Mouse (Mus musculus) embryonic facial prominence, embryonic 15.5 days (tissue): ENCODE data around the gene Otulin. TPM values are rescaled to one million over a fixed set of nuclear protein-coding genes. Genes with fewer than 3 reads are reported as not detected.

Experiments
- ATAC-seq: fragments of 200-750 bp; cut with Nextera tagmentation; 2 replicates; pipeline ENCODE4 v1.8.0; 2017; ENCODE audit warnings: low read depth, moderate TSS enrichment; ENCODE audit not compliant: insufficient number of reproducible peaks, low FRiP score, low TSS enrichment
- H3K27ac ChIP-seq: fragments of 300-500 bp; sonication (generic); replicated peaks from 2 replicates; pipeline ENCODE4 v1.5.1; 2015; ENCODE audit warnings: mild to moderate bottlenecking, inconsistent platforms
- H3K27me3 ChIP-seq: fragments of 300-500 bp; sonication (generic); 2 replicates; pipeline ENCODE4 v1.6.1; 2015; ENCODE audit warnings: inconsistent platforms
- H3K36me3 ChIP-seq: fragments of 300-500 bp; sonication (generic); 2 replicates; pipeline ENCODE4 v1.6.1; 2015; ENCODE audit warnings: mild to moderate bottlenecking, inconsistent platforms
- H3K4me1 ChIP-seq: fragments of 300-500 bp; sonication (generic); 2 replicates; pipeline ENCODE4 v1.6.1; 2015; ENCODE audit warnings: inconsistent platforms
- H3K4me2 ChIP-seq: fragments of 300-500 bp; sonication (generic); replicated peaks from 2 replicates; pipeline ENCODE4 v1.6.1; 2015; ENCODE audit warnings: mild to moderate bottlenecking, inconsistent platforms
- H3K4me3 ChIP-seq: fragments of 300-500 bp; sonication (generic); replicated peaks from 2 replicates; pipeline ENCODE4 v1.5.1; 2015; ENCODE audit warnings: mild to moderate bottlenecking, inconsistent platforms
- H3K9ac ChIP-seq: fragments of 300-500 bp; sonication (generic); 2 replicates; pipeline ENCODE4 v1.6.1; 2015; ENCODE audit warnings: inconsistent platforms
- H3K9me3 ChIP-seq: fragments of 300-500 bp; sonication (generic); replicated peaks from 2 replicates; pipeline ENCODE4 v1.6.1; 2016; ENCODE audit warnings: inconsistent platforms
- WGBS: fragments of 180-500 bp; shearing (Covaris S2); methylation state at CpG from one replicate; pipeline ENCODE4 v1.1.7; 2015; 5-methylcytosine and 5-hydroxymethylcytosine counted together
- polyA plus RNA-seq: library from polyadenylated mRNA; unstranded; fragments of >200 nt; fragmentation: Nextera tagmentation; extraction: Ambion mirVana; gene quantifications from 2 replicates; pipeline ENCODE4 v1.2.1, GENCODE M21; 2015

Gene Otulin
- polyA plus RNA-seq, 1 experiment from 2014 or later: 29.7 TPM

GRCm38 (mm10) chr15:27657866-27658265 lies 27.4 kb upstream of the Otulin start:
- Histone ChIP-seq H3K27ac (no peak overlapping the region), H3K9ac (no peak overlapping the region), H3K4me2 (no peak overlapping the region), H3K36me3 (peaks cover 8% of the 10 kb centered on the region; the same call in 1 of the 2 replicates), H3K4me3 (no peak overlapping the region), H3K27me3 (no peaks in the 10 kb centered on the region), H3K4me1 (0 out of 2 replicates have a peak, but pooled peaks cover 3% of the 10 kb centered on the region), H3K9me3 (no peaks in the 10 kb centered on the region)
- 93% methylated on average over 10 of the region's 10 CpGs for WGBS
- ATAC-seq: no peak

GRCm38 (mm10) chr15:27656626-27657025 lies 26.1 kb upstream of the Otulin start:
- Histone ChIP-seq H3K27me3 (no peaks in the 10 kb centered on the region), H3K4me3 (no peak overlapping the region), H3K4me1 (0 out of 2 replicates have a peak, but pooled peaks cover 3% of the 10 kb centered on the region), H3K9ac (no peak overlapping the region), H3K36me3 (peaks cover 8% of the 10 kb centered on the region; the same call in 1 of the 2 replicates), H3K4me2 (no peak overlapping the region), H3K9me3 (no peaks in the 10 kb centered on the region), H3K27ac (no peak overlapping the region)
- 74% methylated on average over 9 of the region's 9 CpGs for WGBS
- ATAC-seq: no peak

GRCm38 (mm10) chr15:27655015-27655414 lies 24.5 kb upstream of the Otulin start:
- Histone ChIP-seq H3K36me3 (peaks cover 8% of the 10 kb centered on the region; the same call in 1 of the 2 replicates), H3K27me3 (no peaks in the 10 kb centered on the region), H3K4me3 (no peak overlapping the region), H3K9me3 (no peaks in the 10 kb centered on the region), H3K4me1 (0 out of 2 replicates have a peak, but pooled peaks cover 3% of the 10 kb centered on the region), H3K9ac (no peak overlapping the region), H3K4me2 (no peak overlapping the region), H3K27ac (no peak overlapping the region)
- ATAC-seq: no peak
- WGBS: 14% methylated on average over 5 of the region's 5 CpGs

DNA sequence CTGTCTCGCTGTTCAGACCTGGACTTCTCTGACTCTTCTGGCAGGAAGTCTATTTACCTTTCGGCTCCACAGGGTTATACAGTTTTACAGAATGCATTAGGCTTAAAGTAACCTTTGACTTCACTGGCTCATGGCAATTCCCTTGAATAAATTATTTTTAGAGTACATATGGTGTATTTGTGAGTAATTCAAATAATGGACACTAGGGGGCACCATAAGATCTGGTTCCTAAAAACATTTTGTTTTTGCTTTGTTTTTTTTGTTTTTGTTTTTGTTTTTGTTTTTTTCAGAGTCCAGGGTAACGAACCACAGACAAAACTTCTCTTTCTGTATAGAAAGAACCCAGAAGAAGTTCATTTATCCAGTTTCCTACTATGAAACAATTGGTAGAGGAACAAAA lies 17.2 kb upstream of the Otulin start:
- Histone ChIP-seq H3K27me3 (no peaks in the 10 kb centered on the region), H3K4me3 (no peak overlapping the region), H3K4me1 (no peaks in the 10 kb centered on the region), H3K4me2 (no peak overlapping the region), H3K36me3 (no peaks in the 10 kb centered on the region), H3K27ac (no peak overlapping the region), H3K9me3 (no peaks in the 10 kb centered on the region), H3K9ac (no peak overlapping the region)
- WGBS: 46% methylated on average over 3 of the region's 3 CpGs
- ATAC-seq: no peak

DNA sequence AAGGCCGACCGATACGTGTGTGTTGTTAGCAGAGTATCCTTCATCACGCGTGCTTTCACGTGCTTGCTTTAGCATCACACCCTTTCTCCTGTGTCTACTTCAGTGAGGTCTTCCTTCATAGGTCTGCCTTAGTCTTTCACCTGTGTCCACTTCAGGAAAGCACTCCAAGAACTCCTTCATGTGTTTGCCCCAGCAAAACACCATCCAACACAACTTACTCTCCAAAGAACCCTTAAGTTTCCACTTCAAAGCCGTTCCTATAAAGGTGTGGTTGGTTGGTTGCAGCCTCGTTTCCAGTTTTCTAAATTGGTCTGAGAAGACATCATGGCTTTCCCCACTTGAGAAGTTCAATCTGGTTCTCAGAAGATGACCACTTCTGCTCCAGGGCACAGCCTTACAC lies 16.2 kb upstream of the Otulin start:
- Histone ChIP-seq H3K36me3 (no peaks in the 10 kb centered on the region), H3K4me2 (no peak overlapping the region), H3K9ac (no peak overlapping the region), H3K27ac (no peak overlapping the region), H3K9me3 (no peaks in the 10 kb centered on the region), H3K27me3 (no peaks in the 10 kb centered on the region), H3K4me1 (no peaks in the 10 kb centered on the region), H3K4me3 (no peak overlapping the region)
- 92% methylated on average over 8 of the region's 8 CpGs for WGBS
- ATAC-seq: no peak

DNA sequence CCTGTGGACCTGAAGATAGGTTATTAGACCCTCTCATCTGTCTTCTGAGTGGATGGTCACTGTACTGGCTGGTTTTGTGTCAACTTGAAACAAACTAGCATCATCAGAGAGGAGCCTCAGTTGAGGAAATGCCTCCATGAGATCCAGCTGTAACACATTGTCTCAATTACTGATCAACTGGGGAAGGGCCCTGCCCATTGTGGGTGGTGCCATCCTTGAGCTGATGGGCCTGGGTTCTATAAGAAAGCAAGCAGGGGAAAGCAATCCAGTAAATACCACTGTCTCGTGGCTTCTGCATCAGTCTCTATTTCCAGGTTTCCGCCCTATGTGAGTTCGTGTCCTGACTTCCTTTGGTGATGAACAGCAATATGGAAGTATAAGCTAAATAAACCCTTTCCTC lies 14.8 kb upstream of the Otulin start:
- H3K27ac ChIP-seq: no peak overlapping the region
- WGBS: 62% methylated on average over 3 of the region's 3 CpGs
- H3K9me3 ChIP-seq: no peaks in the 10 kb centered on the region
- H3K9ac ChIP-seq: no peak overlapping the region
- no peak overlapping the region for H3K4me3 ChIP-seq
- no peaks in the 10 kb centered on the region for H3K36me3 ChIP-seq
- ATAC-seq: no peak
- H3K27me3 ChIP-seq: no peaks in the 10 kb centered on the region
- H3K4me1 ChIP-seq: no peaks in the 10 kb centered on the region
- no peak overlapping the region for H3K4me2 ChIP-seq

DNA sequence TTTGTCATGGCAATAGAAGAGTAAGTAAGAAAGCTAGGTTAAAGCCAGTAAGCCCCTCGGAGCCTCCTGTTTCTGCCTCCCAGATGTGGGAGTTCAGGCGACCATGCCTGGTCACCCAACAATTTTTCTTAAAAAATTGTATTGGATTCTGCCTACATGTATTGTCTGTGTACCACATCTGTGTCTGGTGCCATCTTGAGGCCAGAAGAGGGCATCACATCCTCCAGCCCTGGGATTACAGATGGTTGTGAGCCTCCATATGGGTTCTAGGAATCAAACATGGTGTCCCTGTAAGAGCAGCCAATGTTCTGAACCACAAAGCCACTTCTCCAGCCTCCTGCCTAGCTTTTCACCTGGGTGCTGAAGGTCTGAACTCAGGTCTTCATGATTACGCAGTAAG lies 12.4 kb upstream of the Otulin start:
- H3K9me3 ChIP-seq: no peaks in the 10 kb centered on the region
- no peaks in the 10 kb centered on the region for H3K4me1 ChIP-seq
- no peaks in the 10 kb centered on the region for H3K27me3 ChIP-seq
- no peaks in the 10 kb centered on the region for H3K36me3 ChIP-seq
- WGBS: 80% methylated on average over 3 of the region's 3 CpGs
- H3K4me3 ChIP-seq: no peak overlapping the region
- no peak overlapping the region for H3K27ac ChIP-seq
- no peak for ATAC-seq
- no peak overlapping the region for H3K9ac ChIP-seq
- no peak overlapping the region for H3K4me2 ChIP-seq

- Histone ChIP-seq H3K27me3 (no peaks in the 10 kb centered on the region), H3K9ac (no peak overlapping the region), H3K4me1 (no peaks in the 10 kb centered on the region), H3K9me3 (no peaks in the 10 kb centered on the region), H3K36me3 (no peaks in the 10 kb centered on the region), H3K4me2 (no peak overlapping the region), H3K4me3 (no peak overlapping the region), H3K27ac (no peak overlapping the region)
- no peak for ATAC-seq
- WGBS: 67% methylated on average over 12 of the region's 12 CpGs
Measured at GRCm38 (mm10) chr15:27641171-27641570, 10.7 kb upstream of the Otulin start.

DNA sequence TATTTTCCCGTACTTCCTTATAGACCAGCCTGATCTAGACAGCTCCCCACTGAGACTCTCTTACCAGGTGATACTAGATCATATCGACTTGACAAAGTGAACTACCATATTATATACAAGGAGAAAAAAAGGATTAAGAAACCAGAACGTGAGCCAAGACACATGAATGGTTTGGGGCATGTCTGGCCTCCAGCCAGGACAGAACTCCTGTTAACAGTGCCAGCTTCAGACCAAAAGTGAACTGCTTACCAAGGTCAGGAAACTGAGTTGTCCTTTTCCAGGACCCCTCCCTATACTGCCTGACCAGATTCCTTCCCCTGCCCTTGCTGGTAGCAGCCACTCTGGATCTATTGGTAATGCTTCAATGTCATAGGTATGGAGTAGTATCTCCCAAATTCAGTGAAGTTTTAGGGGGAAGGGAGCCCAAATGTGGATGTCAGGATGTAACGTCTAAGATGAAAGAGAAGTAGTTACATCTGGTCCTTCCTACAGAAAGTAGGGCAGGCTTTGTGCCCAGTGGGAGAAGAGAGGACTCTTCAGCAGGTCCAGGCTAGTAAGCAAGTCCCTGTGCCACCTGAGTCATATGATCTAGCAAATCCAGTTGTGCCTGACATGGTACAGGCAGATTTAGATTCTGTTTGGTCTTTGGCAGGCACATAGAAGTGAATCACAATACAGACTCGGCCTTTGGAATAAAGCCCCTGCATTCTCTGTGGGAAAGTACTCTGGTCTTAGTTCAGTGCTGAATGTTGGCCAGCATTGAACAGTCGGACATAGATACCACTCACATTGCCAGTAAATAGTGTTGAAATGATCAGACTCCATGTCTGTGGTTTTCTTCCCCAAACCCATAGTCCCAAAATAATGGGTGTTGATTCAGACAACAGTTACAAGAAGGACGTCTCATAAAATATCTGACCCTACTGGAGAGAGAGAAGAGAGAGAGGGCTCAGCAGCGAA lies 3.7 kb upstream of the Otulin start:
- Histone ChIP-seq H3K27ac (no peak overlapping the region), H3K27me3 (no peaks in the 10 kb centered on the region), H3K36me3 (no peaks in the 10 kb centered on the region), H3K9me3 (no peaks in the 10 kb centered on the region), H3K4me3 (no peak overlapping the region), H3K4me1 (peaks cover 21% of the 10 kb centered on the region), H3K9ac (no peak overlapping the region), H3K4me2 (no peak overlapping the region)
- 65% methylated on average over 8 of the region's 8 CpGs for WGBS
- ATAC-seq: no peak

- WGBS: 2% methylated on average over 52 of the region's 53 CpGs
- H3K4me3 ChIP-seq: peak overlapping the region; percentile 95
- H3K27me3 ChIP-seq: no peaks in the 10 kb centered on the region
- H3K36me3 ChIP-seq: peaks cover 11% of the 10 kb centered on the region; the same call in 1 of the 2 replicates
- peak overlapping the region; percentile 76 for H3K9ac ChIP-seq
- H3K4me1 ChIP-seq: peaks cover 26% of the 10 kb centered on the region
- peak overlapping the region; percentile 76 for H3K27ac ChIP-seq
- H3K9me3 ChIP-seq: no peaks in the 10 kb centered on the region
- ATAC-seq: peak; percentile 66
- H3K4me2 ChIP-seq: peak overlapping the region; percentile 86
Measured at GRCm38 (mm10) chr15:27629800-27630600, 493 bp downstream of the Otulin start.

GRCm38 (mm10) chr15:27629046-27629445 lies 1.4 kb downstream of the Otulin start:
- Histone ChIP-seq H3K27me3 (no peaks in the 10 kb centered on the region), H3K4me3 (peak overlapping the region; percentile 95; the same call in 1 of the 2 replicates), H3K4me2 (peak overlapping the region; percentile 86), H3K9me3 (no peaks in the 10 kb centered on the region), H3K36me3 (peaks cover 12% of the 10 kb centered on the region; the same call in 1 of the 2 replicates), H3K4me1 (peaks cover 20% of the 10 kb centered on the region), H3K9ac (no peak overlapping the region), H3K27ac (no peak overlapping the region)
- WGBS: 66% methylated on average over 4 of the region's 4 CpGs
- no peak for ATAC-seq
